Mouse (Mus musculus) embryonic facial prominence, embryonic 15.5 days (tissue): ENCODE measurements around the gene Trmt1. TPM values are rescaled to one million over a fixed set of nuclear protein-coding genes. Genes with fewer than 3 reads are reported as not detected.
"Not testable (repeated sequence)": the region's sequence is repeated elsewhere in the genome, so short reads cannot be mapped to it uniquely, and the experiment has no call there.

Experiments used
- ATAC-seq: fragments of 200-750 bp; cut with Nextera tagmentation; 2 replicates; pipeline ENCODE4 v1.8.0; 2017; ENCODE audit warnings: low read depth, moderate TSS enrichment; ENCODE audit not compliant: insufficient number of reproducible peaks, low FRiP score, low TSS enrichment
- H3K27ac ChIP-seq: fragments of 300-500 bp; sonication (generic); replicated peaks from 2 replicates; pipeline ENCODE4 v1.5.1; 2015; ENCODE audit warnings: mild to moderate bottlenecking, inconsistent platforms
- H3K27me3 ChIP-seq: fragments of 300-500 bp; sonication (generic); 2 replicates; pipeline ENCODE4 v1.6.1; 2015; ENCODE audit warnings: inconsistent platforms
- H3K36me3 ChIP-seq: fragments of 300-500 bp; sonication (generic); 2 replicates; pipeline ENCODE4 v1.6.1; 2015; ENCODE audit warnings: mild to moderate bottlenecking, inconsistent platforms
- H3K4me1 ChIP-seq: fragments of 300-500 bp; sonication (generic); 2 replicates; pipeline ENCODE4 v1.6.1; 2015; ENCODE audit warnings: inconsistent platforms
- H3K4me2 ChIP-seq: fragments of 300-500 bp; sonication (generic); replicated peaks from 2 replicates; pipeline ENCODE4 v1.6.1; 2015; ENCODE audit warnings: mild to moderate bottlenecking, inconsistent platforms
- H3K4me3 ChIP-seq: fragments of 300-500 bp; sonication (generic); replicated peaks from 2 replicates; pipeline ENCODE4 v1.5.1; 2015; ENCODE audit warnings: mild to moderate bottlenecking, inconsistent platforms
- H3K9ac ChIP-seq: fragments of 300-500 bp; sonication (generic); 2 replicates; pipeline ENCODE4 v1.6.1; 2015; ENCODE audit warnings: inconsistent platforms
- H3K9me3 ChIP-seq: fragments of 300-500 bp; sonication (generic); replicated peaks from 2 replicates; pipeline ENCODE4 v1.6.1; 2016; ENCODE audit warnings: inconsistent platforms
- WGBS: fragments of 180-500 bp; shearing (Covaris S2); methylation state at CpG from one replicate; pipeline ENCODE4 v1.1.7; 2015; 5-methylcytosine and 5-hydroxymethylcytosine counted together
- polyA plus RNA-seq: library from polyadenylated mRNA; unstranded; fragments of >200 nt; fragmentation: Nextera tagmentation; extraction: Ambion mirVana; gene quantifications from 2 replicates; pipeline ENCODE4 v1.2.1, GENCODE M21; 2015

Gene Trmt1
- polyA plus RNA-seq, 1 experiment from 2014 or later, result 78.2 TPM

DNA sequence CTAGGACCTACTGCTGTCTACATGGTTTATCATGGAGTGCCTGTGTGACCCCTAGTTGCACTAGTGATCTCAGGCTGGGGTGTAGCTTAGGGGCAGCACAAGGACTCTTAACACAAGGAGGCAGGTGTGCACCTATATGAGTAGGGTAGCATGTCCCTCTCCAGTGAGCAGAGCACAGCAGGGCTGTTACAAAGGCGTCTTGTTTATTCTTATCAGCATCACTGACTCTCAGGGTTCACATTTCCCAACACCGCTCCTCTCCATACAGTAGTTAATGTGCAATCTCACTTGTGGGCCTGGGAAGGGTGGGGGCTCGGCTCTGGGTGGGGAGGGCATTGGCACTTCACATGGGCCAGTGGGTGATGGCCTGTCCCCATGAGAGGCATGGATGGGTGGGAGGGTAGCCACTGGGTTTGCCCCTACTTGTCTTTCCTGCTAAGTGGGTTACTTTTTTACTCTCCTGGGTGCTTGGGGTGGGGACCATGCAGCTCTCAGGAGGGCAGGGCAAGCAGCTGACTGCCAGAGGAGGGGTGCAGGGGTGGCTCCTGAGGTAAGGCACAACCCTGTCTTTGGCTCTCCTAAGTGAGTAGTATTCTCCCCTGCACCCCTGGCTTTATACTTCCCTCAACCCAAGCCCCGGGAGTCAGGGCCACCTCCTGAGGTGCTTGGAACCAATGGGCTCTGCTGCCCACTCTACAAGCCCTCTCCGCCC, 15.7 kb upstream of the Trmt1 start:
- not testable (repeated sequence) for H3K9ac ChIP-seq, H3K4me3 ChIP-seq, H3K9me3 ChIP-seq, H3K27ac ChIP-seq, H3K27me3 ChIP-seq, H3K4me2 ChIP-seq, ATAC-seq
- 89% methylated on average over 5 of the region's 5 CpGs for WGBS
- peaks cover 57% of the 10 kb centered on the region for H3K36me3 ChIP-seq
- H3K4me1 ChIP-seq, result peaks cover 14% of the 10 kb centered on the region; the same call in 1 of the 2 replicates

DNA sequence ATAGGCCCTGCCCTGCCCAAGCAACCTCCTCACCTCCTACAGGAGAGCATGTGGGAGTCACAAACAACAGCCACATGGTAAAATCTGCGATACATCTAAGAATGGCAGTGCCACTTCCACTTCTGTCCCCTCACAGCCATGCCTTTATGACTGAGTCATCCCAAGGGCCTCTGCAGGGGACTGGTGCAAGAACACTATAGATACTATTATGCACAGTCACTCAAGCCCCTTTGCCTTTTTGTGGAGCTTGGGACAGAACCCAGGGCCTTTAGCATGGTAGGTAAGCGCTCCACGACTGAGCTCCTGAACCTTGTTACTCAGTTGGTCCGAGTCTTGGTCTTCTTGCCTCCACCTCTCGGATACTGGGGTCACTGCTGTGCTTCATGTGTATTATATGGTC, 8.8 kb upstream of the Trmt1 start:
- no peak for ATAC-seq
- Histone ChIP-seq H3K4me2 (no peak overlapping the region), H3K9ac (no peak overlapping the region), H3K27me3 (no peaks in the 10 kb centered on the region), H3K36me3 (peaks cover 58% of the 10 kb centered on the region), H3K4me1 (peaks cover 16% of the 10 kb centered on the region), H3K27ac (no peak overlapping the region), H3K9me3 (no peaks in the 10 kb centered on the region), H3K4me3 (no peak overlapping the region)
- 95% methylated on average over 5 of the region's 5 CpGs for WGBS

DNA sequence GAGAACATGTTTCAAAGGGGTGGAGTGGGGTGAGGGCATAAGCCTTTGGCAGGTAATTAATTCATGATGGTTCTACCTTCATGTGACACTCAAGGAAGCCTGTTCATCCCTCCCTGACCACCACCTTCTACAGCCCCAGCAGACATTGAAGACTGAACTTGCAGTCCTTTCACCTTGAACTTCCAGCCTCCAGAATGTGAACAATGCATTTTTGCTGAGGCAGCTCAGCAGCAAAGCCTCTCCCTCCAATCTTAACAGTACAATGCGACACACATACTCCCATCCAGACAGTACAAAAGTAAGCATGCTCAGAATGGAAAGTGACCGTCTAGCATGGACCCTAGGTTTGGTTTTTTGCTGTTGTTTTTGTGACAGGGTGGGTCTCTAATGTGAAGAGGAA, 4.6 kb upstream of the Trmt1 start:
- no peak for ATAC-seq
- no peaks in the 10 kb centered on the region for H3K9me3 ChIP-seq
- 95% methylated on average over 2 of the region's 2 CpGs for WGBS
- no peak overlapping the region for H3K4me2 ChIP-seq
- no peak overlapping the region for H3K4me3 ChIP-seq
- H3K36me3 ChIP-seq, result peaks cover 28% of the 10 kb centered on the region
- H3K27ac ChIP-seq, result no peak overlapping the region
- H3K9ac ChIP-seq, result no peak overlapping the region
- H3K4me1 ChIP-seq, result peaks cover 39% of the 10 kb centered on the region
- H3K27me3 ChIP-seq, result no peaks in the 10 kb centered on the region

DNA sequence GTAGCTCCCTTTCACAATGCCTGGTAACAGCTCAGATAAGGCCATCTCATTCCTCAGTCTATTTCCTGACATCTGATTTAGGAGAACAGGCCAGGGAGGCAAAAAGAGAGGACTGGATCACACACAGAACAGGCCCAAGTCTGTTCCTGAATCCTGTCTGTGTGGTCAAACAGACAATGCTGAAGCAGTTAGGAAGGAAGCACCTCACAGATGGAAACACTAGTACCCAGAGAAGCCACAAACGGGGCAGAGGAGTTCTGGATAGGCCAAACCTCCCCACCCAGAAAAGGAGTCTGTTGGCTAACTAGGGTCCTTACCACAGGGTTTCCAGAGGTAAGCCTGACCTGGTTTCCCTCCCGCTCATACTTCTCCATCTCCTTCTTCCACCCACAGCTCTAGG, 3.9 kb upstream of the Trmt1 start:
- no peak for ATAC-seq
- Histone ChIP-seq H3K9ac (no peak overlapping the region), H3K4me1 (peaks cover 42% of the 10 kb centered on the region), H3K4me3 (no peak overlapping the region), H3K4me2 (no peak overlapping the region), H3K27ac (no peak overlapping the region), H3K36me3 (peaks cover 23% of the 10 kb centered on the region), H3K9me3 (no peaks in the 10 kb centered on the region), H3K27me3 (no peaks in the 10 kb centered on the region)
- 77% methylated on average over 2 of the region's 2 CpGs for WGBS

DNA sequence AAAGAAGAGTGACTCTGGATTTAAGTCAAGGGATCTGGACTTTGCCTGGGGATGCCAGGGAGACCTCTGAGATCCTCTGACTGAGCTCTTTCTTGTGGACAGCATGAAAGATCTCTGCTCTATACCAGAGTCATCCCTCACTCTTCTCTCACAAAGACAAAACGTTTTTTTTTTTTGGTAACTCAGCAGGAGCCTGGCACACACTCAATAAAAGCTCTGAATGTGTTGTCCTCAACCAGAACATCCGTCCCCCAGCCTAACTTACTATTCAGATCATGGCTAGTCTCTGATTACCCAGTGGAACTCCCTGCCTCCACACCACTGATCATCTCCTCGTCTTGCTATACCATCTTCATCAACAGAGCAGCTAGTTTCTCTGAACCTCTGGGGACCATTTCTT, 1.6 kb upstream of the Trmt1 start:
- Histone ChIP-seq H3K27ac (no peak overlapping the region), H3K27me3 (no peaks in the 10 kb centered on the region), H3K9ac (no peak overlapping the region), H3K4me3 (no peak overlapping the region), H3K36me3 (peaks cover 20% of the 10 kb centered on the region), H3K4me2 (no peak overlapping the region), H3K4me1 (peaks cover 53% of the 10 kb centered on the region), H3K9me3 (no peaks in the 10 kb centered on the region)
- ATAC-seq, result no peak
- WGBS, result 55% methylated on average over 3 of the region's 3 CpGs

DNA sequence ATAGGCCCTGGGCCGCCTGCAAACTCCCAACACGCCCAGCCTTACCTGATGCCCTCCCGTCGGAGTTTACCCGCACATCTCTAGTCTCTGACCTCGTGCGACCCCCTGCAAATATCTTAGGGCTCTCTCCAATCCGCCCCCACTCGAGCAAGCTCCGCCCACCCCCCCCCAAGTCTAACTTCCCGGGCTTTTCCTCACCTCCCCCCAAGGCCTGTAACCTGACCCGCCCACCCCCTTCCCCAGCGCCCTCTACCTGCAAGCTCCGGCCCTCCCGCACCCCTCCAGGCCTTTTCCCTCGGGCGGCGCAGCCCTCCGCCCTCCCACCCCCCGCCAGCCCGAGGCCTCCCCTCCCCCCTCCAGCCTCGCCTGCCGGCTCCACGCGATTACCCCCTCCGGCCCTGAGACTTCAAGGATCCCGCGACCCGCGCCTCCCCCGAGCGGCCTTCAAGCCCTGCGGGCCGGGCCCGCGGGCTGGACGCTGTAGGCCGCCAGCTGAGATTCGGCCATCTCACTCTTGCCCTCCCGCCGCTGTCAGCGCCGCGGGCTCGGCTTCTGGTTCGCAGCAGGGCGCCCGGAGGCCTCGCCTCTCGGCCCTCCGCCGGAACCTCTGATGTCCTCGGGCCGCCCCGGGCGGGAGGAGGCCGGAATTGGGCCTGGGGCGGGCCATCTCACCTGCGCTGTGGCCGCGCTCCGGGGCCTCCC, 1.0 kb downstream of the Trmt1 start:
- H3K36me3 ChIP-seq, result peaks cover 23% of the 10 kb centered on the region
- 1% methylated on average over 53 of the region's 62 CpGs for WGBS
- H3K9me3 ChIP-seq, result no peaks in the 10 kb centered on the region

DNA sequence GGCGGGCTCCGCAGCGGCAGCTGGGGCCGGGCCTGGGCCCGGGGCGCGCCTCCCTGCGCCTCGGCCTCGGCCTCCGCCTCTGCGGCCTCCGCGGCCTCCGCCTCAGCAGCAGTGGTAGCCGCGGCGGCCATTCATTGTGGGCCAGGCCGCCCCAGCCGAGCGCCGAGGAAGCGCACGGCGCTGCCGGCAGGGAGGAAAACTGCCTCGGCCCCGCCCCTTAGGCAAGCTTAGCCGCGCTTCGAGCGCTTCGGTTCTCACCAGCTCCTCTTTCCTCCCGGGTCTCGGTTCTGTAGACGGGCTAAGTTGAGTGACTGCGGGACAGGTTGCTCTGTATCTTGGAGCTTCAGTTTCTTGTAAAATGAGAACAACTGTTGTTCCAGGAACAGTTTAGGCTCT, 1.6 kb downstream of the Trmt1 start, which contains the start of gene Nacc1:
Gene Nacc1 (minus strand): TSS at position 158 of the 396 bp plus-strand sequence.
- H3K27ac ChIP-seq, result peak within 1 kb of the TSS; percentile 93
- ATAC-seq, result peak; percentile 82
- WGBS, result under 1% methylated on average over 36 of the region's 37 CpGs
- peak within 1 kb of the TSS; percentile 93 for H3K4me2 ChIP-seq
- H3K36me3 ChIP-seq, result peaks cover 22% of the 10 kb centered on the region
- no peaks in the 10 kb centered on the region for H3K9me3 ChIP-seq
- peak within 1 kb of the TSS; percentile 99 for H3K4me3 ChIP-seq
- peaks cover 53% of the 10 kb centered on the region for H3K4me1 ChIP-seq
- no peaks in the 10 kb centered on the region for H3K27me3 ChIP-seq
- peak within 1 kb of the TSS; percentile 97 for H3K9ac ChIP-seq

More for the DNA sequence above, 1.0 kb downstream of the Trmt1 start:
- H3K4me3 ChIP-seq, result peak overlapping the region; percentile 99
- H3K4me1 ChIP-seq, result peaks cover 57% of the 10 kb centered on the region
- peak overlapping the region; percentile 80 for H3K4me2 ChIP-seq
- no peaks in the 10 kb centered on the region for H3K27me3 ChIP-seq
- peak; percentile 32 for ATAC-seq
- H3K27ac ChIP-seq, result peak overlapping the region; percentile 93
- peak overlapping the region; percentile 97 for H3K9ac ChIP-seq

DNA sequence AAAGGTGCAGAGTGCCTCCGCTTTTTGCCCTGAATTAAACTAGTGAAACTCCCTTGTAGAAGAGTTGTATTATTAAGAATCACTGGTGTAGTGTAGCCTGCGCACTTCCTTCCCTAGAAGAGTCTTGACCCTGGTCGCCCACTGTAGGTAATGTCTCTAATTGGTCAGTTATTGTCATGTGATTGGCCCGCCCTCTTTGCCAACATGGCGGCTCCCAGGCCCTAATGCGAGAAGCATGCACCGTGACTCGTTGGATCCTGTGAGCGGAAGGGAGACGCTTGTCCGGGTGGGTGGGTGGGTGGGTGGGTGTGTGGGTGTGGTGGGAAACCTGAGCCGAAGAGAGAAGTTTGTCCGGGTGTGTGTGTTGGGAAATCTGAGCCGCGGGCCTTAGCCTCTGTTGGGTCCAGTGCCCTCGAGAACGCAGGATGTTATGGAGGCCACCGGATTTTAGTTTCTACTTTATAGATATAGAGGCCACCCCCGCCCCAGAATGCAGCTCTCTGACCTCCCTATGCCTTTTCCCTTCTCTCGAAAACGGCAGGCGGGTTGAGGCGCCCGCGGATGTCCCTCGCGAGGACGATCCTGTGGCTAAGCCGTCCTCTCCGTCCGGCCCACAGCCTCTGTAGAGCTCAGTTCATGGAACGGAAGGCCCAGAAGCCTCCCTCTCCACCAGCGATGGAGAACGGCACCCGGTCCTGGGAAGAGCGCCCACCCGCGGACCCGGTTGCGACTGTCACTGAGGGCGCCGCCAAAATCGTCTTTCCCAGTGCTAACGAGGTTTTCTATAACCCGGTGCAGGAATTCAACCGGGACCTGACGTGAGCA, 3.2 kb downstream of the Trmt1 start:
- under 1% methylated on average over 47 of the region's 47 CpGs for WGBS
- Histone ChIP-seq H3K27me3 (no peaks in the 10 kb centered on the region), H3K36me3 (peaks cover 30% of the 10 kb centered on the region), H3K4me1 (peaks cover 49% of the 10 kb centered on the region), H3K9ac (peak overlapping the region; percentile 58), H3K4me3 (peak overlapping the region; percentile 87), H3K9me3 (no peaks in the 10 kb centered on the region), H3K27ac (peak overlapping the region; percentile 80), H3K4me2 (peak overlapping the region; percentile 93)
- ATAC-seq, result peak; percentile 89

DNA sequence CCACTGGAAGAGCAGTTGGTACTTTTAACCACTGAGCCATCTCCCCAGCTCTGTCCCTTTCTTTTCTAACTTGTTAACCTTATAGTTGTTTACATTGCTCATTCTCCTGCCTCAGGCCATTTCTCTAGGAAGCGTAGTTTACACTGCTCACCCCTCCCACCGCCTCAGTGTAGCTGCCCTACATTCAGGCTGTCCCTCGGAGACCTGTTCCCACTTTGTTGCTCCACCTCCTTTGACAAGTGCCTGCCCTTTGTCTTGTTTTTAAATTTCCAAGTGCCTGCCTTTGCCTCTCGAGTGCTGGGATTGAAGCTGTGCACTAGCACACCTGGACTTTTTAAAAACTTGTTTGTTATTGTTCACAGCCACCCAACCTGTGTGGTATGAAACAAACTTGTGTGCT, 7.2 kb downstream of the Trmt1 start:
- no peak overlapping the region for H3K4me3 ChIP-seq
- peaks cover 23% of the 10 kb centered on the region for H3K4me1 ChIP-seq
- H3K27ac ChIP-seq, result no peak overlapping the region
- H3K27me3 ChIP-seq, result no peaks in the 10 kb centered on the region
- H3K9me3 ChIP-seq, result no peaks in the 10 kb centered on the region
- no peak for ATAC-seq
- H3K9ac ChIP-seq, result no peak overlapping the region
- 50% methylated on average over 4 of the region's 4 CpGs for WGBS
- no peak overlapping the region for H3K4me2 ChIP-seq
- peaks cover 65% of the 10 kb centered on the region for H3K36me3 ChIP-seq

DNA sequence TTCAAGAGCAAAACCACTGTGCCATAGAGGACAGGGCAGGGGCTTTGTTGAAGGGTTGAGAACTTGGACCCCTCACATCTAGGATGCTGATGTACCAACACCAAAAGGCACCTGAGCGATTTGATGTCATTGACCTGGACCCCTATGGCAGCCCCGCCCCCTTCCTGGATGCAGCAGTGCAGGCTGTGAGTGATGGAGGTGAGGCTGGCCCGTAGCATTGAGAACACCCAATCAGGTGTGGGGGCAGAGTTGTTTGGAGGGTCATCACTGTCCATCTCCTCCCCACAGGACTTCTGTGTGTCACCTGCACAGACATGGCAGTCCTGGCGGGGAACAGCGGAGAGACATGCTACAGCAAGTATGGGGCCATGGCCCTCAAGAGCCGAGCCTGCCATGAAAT, 9.0 kb downstream of the Trmt1 start:
- Histone ChIP-seq H3K4me1 (peaks cover 20% of the 10 kb centered on the region), H3K9ac (no peak overlapping the region), H3K9me3 (no peaks in the 10 kb centered on the region), H3K36me3 (peaks cover 78% of the 10 kb centered on the region), H3K4me3 (no peak overlapping the region), H3K27me3 (no peaks in the 10 kb centered on the region), H3K4me2 (no peak overlapping the region), H3K27ac (no peak overlapping the region)
- ATAC-seq, result no peak
- WGBS, result 94% methylated on average over 6 of the region's 6 CpGs
